Mouse (Mus musculus): ENCODE measurements at regions not wholly inside any gene's neighbourhood (a gene's known extent, or its start where the extent isn't known, plus 50 kb on each side); places are given as distances from the start of the nearest gene placed in this dataset.

DNA sequence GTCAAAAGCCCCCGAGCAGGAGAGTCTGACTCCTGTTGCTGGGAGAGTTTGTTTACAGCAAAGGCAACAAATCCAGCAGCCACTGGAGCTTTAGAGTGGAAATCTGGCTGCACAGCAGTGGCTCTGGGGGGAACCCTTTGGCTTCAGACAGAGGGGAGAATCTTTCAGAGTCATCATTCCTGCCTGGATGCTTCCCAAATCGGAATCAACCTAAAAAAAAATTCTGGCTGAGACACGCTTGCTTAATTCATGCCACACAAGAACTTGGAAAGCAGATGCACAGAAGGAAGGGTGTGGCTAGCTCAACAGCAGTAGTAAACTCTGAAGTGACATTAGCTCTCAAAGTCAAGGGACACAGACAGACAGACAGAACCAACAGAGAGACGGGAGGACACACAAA lies 175.8 kb upstream of the Nfe2l3 start:
- no peak for DNase-seq

DNA sequence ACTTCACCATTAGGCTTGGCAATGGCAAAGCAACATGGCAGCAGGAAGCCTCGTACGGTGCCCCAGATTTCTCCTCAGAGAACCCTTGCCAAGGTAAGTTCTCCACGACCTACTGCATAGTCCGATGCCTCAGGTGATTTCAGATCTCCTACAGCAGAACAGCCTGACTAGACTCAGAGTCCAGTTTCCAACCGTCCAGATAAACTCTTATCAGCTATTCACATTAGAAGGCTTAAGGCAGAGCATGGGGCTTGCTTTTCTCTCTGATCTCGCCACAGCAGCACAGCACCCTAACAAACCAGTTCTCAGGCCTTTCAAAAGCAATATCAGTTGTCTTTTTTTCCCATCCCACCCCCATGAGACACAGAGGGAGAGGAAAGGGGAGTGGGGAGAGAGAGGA lies 174.9 kb upstream of the Nfe2l3 start:
- DNase-seq, result no peak

DNA sequence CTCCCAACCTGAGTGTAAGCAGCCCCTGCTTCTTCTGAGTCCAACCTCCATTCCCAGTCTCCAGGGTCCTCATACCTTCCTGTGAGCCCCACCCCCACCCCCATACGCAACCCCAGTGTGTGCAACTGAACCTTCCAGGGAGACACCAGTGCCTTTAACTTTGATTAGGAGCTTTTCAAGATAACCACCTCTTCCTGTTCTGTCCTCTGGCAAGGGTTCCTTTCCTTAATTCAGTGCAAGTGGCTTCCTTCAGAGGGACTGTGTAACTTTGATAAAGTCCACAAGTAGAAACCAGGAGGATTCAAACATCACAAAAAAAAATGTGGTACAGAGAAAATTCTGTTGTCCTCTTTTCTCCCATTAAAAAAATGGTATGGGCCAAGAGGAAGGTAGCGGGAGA lies 174.2 kb upstream of the Nfe2l3 start:
- no peak for DNase-seq

DNA sequence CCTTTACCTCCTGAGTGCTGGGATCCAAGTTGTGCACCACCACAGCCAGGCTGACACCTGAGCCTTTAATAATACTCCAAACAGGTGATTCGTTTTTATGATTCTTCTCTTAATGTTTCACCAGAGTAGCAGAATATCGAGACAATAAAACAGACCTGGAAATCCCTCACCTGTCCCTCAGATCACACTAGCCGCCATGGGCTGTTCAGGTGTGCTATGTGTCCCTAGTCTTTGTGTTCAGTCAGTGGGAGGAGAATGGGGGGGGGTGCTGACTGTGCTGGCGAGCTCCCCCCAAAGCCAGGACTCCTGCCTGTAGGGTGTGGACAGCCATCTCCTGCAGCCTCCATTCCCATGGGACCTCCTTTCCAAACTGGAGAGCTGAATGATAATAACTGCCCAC lies 168.9 kb upstream of the Nfe2l3 start:
- no peak for DNase-seq

DNA sequence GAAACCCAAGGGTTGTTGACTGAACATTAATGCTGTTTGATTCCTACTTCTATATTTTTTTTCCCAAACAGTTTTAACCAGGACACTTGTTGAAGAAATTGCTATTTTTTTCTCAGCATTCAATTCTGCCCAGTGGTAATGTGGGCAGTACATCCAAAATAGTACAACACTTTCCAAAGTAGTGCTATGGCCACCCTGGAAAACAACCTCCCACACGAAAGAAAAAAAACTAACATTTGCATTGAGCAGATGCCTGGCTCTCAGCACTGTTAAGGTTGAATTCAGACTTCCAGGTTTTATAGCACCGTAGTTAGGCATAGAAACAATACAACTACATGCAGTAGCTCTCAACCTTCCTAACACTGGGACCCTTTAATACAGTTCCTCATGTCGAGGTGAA lies 167.1 kb upstream of the Nfe2l3 start:
- DNase-seq, result no peak

DNA sequence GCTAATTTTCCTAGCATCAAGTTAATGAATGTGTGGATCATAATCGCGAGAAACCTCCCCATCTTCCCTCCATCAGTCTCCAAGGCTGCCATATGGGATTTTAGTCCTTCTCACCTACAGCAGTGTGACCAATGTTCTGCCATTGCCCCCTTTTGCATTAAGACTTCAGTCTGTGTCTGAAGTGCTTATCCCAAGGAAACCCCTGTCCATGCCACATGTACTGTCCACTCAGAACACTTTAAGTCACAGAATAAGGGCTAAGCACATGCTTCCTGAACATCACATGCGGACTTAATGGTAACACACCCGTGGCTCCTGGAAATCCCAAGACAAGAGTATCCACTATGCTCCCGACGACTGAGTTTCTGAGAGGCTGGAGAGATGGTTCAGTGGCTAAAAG lies 165.7 kb upstream of the Nfe2l3 start:
- no peak for DNase-seq

DNA sequence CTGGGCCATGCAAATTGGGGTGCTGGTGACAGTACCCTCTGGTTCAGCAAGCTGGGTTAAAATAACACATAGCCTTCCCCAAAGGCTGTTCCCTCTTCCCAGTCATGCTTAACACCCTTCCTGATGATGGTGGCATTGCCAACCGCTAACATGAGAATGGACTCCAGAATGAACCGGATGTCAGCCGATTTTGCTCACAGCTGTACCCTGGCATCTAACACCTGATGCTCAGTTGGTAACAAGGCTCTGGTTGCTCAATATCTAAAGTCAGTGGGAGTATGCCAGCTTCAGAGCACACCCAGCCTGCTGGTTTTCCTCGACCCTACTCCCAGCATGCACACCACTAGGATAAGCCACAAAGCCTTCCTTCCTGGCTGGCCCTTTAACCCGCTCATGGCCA lies 164.6 kb upstream of the Nfe2l3 start:
- no peak for DNase-seq

DNA sequence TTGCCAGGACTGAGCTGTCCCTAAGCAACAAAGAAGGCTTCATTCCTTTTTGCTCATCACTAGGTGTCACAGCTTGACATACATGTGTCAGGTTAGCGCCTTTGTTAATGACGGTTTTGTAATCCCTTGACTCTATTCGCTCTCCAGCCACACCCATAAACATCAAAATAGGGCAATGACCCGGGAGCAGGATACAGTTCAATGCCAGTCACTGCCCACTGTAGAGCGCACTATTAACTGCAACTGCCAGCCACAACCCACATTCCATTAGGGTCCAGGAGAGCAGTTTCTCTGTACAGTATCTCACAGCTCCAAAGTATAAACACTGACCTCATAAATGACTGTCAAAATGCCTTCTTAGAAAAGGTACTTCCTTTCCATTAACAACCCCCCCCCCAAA lies 163.5 kb upstream of the Nfe2l3 start:
- DNase-seq, result no peak

DNA sequence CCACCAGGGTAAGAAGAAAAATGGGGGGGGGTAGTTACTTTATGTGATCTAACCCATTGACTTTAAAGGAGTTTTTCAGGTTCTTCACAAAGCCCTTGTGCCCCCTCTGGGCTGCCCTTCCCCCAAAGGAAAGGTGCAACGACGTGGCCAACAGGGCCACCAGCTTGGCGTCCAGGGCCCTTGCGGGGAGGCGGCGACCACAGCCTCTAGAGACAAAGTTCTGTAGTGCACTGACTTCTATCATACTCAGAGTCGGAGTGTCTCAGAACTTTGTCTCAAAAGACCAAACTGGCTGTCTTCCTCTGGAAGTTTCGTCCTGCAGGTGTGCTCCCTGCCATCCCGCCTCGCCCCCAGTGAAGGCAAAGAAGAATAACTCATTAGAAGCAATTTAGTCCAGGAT lies 162.9 kb upstream of the Nfe2l3 start:
- no peak for DNase-seq

DNA sequence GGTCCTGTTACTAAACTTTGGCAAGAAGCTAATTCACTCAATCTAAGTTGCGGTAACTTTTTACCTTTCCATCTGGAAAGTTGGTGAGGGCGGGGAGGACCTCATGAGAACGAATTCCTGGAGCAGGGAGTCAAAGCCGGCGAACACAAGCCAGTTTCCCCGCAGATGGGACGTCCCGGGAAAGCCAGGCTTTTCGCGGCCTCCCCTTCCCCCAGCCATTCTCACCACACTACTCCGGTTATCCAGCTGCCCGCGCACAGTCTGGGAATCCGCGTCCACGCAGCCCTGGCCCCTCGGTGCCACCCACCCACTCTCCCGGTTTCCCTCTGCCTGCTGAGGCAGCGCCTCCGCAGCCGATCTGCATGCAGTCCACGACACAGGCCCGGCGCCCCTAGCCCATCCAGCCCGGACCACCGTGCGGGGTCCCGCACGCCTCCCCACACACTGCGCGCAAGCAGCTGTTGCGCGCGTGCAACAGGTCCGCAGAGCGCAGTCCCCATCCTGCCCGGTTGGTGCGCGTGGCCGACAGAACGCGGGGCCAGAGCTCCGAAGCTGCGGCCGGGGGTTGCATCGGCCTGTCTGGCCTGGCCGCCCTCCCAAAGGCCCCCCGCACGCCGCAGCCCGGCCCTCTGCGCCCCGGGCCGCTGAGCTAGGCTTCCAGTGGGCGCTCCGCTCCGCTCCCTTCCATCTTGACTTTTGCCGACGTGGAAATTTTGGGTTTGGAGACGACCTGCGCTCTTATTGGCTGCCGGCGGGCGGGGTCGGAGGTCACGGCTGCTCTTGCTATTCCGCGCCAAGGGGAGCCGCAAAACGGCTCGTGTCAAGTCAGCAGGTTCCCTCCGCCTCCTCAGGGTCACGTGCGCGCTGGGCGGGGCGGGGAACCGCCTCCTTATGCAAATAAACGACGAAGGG lies 162.0 kb upstream of the Nfe2l3 start:
- no peak for DNase-seq

DNA sequence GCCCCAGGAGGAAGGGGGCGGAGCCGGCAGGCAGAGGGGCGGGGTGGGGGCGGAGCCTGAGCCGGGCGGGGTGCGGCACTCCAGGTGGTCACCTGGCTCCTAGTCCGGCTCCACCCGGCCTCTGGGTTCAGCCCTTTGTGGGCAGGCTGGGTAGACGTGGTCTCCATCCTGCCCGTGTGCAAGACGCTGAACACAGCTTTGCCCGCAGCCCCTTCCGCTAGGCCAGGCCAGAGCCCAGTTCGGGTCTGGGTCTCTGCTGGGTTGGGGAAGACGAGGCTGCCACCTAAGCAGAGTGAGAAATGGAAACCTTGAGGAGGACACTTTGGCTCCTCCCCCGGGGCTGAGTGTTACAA lies 161.4 kb upstream of the Nfe2l3 start:
- DNase-seq, result no peak

DNA sequence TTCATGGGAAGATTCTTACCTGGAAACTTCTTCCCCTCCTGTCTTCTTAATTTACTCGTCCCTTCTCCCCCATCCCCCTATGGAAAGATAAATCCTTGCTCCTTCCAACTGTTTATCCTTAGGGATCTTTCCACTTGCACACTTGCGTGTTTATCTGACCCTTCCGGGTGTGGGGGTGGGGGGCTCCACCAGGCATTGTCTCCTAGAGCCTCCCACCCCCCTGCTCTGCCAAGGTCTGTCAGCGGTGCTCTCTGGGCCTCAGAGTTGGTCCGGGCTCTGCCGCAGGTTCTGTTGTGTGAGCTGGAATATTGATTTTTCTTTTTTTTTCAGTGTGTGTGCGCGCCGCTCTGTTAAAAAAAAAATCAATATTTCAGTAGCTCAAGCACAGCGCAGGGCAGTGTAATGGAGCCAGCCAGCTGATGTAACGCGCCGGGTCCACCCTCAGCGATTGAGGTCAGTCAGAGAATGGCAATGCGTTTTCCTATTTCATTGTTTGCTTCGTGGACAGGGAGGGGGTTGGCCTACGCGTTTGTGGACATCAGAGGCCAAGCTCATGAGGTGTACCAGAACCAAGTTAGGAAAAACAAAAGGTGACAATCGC lies 160.2 kb upstream of the Nfe2l3 start:
- DNase-seq, result no peak

DNA sequence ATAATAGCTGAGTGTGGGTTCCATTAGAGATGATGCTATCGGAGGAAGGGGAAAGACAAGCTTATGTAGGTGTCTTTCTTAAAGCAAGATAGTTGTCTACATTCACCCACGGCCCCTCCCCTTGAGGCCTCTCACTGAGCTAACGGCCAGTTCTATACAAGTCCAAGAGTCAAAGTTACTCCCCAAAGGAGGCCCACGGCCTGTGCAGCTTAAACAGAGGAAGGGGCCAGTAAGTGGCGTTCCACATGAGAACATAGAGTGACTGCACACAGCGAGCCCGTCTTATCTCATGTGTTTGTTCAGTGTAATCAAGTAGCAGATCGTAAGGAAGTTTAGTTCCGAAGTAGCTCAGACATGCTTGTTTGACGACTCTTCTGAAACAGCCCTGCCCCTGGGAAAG lies 153.0 kb upstream of the Nfe2l3 start:
- no peak for DNase-seq

DNA sequence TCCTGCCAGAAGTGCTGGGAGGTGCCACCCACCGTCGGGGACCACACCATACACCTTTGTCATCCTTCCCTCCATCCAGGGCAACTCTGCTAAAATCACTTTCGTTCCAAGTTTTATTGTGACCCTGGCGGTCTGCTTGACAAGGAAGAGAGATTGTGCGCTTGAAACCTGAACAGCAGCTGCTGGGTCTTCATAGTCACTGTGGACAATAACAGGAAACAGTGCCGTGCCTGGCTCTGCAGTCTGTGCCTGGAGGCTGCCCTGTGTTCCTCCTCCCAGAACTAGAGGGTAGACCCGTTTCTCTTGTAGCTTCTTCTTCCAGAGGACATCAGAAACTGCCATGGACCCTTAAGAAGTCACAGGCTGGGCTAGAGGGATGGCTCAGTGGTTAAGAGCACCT lies 152.2 kb upstream of the Nfe2l3 start:
- no peak for DNase-seq

DNA sequence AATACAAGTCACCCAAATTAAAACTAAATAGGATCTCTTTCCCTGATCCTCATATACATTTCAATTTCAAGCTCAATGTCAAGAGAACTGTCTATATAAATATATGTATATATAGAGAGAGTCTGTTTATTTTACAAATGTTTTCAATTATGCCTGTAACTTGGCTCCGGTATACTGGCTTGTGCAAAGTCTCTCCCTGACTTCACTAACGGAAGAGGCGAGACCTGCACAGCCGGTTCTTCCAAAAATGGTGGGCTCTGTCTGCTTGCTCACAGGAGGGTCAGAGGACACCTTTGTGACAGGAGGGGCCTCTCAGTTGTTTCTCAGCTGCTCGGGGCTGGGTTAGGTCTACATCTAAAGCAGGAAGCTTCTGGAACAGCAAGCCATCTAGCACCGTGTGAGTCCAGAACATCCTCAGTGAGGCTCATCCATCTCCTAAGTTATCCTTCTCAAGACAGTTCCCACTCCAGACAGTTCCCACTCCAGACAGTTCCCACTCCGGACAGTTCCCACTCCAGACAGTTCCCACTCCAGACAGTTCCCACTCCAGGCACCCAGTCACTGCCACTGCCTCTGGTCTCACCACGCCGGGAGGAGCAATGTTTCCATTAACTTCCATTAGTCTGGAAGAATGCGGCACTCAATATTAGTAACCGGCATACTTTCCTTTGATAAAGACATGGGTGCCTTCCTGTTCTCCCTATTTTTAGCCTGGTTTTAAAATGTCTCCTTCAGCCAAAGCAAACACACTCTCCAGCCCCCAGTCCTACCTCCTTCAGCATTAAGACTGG lies 148.4 kb upstream of the Nfe2l3 start:
- DNase-seq, result no peak

DNA sequence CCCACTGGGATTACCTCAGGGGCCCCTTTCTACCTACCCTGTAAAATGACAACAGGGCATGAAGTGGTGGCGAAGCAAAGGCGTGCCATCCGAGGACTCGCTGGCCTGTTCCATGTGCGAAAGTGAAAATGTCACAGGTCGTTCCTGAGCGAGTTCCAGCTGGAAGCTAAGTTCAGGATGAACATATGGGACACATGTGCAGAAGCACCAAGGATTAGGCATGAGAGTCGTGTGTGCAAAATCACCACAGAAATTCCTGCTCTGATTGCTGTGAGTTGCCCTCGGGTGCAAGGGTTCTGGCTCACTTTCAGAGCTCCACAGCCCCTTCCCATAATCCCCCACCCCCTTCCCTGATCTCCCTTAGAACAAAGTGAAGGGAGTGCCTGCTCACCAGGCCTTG lies 147.6 kb upstream of the Nfe2l3 start:
- DNase-seq, result no peak

DNA sequence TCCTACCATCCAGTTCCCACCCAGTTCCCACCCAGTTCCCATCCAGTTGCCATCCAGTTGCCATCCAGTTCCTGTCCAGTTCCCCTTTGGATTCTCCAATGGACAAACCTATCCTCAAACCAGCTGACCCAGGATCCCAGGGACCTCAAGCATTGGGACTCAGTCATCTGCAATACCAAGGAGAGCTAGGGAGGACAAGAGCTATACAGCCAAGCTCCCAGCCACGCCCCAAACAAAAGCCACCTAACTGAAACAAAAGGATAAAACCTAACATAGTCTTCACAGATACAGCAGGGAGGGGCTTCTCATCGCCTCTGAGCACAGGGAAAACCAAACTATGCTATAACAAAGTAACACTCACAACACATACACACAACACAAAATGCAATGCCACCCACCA lies 145.6 kb upstream of the Nfe2l3 start:
- no peak for DNase-seq

DNA sequence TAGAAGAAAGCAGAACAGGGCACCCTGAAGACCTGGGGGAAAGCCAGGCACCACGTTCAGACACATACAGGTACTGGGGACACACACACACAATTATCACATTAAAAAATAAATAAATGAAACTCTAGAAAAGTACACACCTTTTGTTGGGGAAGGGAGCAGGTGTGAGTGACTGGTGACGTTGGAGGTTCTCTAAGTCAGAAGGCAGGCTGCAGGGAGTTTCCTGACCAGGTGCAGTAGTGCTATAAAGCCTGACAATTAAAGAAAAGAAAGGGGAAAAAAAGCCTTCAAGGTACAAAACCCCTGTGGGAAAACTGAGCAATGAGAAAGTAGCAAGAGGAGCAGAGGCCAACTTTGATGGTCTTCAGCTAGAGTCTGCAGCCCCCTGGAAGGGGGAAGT lies 145.1 kb upstream of the Nfe2l3 start:
- DNase-seq, result no peak

DNA sequence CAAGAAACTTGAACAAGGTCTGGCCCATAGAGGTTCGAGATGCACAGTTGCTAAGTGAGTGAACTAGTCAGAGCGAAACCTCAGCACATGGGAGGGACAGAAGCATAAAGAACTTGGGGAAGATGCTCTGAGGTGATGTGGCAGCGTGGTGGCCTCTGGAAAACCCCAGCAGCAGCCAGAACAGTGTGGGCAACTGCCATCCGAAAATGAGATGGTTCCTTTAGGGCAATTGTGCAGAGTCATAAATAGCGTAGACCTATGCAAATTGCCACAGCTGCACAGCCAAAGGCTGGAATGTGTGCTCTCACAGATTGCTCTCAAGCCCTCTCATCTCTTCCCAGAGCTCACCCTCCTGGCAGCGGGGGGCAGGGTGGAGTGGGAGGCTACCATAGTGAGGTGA lies 144.7 kb upstream of the Nfe2l3 start:
- no peak for DNase-seq

DNA sequence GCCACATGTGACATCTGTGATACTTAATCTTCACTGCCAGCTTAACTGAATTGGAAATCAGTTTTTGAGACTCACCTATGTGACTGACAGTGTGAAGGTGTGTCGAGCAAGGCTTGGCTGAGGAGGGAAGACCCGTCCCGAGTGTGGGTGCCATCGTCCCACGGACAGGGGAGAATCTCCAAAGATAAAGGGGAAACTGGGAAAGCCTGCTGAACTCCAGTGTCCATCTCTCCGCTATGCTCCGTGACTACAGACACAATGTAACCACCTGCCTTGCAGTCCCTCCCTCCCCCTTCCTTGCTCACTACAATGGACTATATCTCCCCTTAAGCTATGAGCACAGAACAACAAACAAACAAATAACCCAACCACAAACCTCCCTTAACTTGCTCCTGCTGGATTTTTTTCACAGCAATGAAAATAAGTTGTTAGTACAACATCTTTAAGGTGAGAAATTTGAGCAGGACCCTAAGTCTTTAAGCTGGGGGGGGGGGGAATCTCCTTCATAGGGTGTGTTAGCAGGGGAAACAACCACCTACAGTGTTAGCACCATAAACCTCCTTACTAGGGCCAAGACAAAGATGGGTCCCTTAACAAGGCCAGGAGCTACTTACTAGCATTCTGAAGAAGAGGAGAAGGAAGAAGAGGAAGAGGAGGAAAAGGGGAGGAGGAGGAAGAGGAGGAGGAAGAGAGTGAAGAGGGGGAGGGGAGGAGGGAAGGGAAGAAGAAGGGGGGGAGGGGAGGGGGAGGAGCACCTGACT lies 144.0 kb upstream of the Nfe2l3 start:
- DNase-seq, result no peak

DNA sequence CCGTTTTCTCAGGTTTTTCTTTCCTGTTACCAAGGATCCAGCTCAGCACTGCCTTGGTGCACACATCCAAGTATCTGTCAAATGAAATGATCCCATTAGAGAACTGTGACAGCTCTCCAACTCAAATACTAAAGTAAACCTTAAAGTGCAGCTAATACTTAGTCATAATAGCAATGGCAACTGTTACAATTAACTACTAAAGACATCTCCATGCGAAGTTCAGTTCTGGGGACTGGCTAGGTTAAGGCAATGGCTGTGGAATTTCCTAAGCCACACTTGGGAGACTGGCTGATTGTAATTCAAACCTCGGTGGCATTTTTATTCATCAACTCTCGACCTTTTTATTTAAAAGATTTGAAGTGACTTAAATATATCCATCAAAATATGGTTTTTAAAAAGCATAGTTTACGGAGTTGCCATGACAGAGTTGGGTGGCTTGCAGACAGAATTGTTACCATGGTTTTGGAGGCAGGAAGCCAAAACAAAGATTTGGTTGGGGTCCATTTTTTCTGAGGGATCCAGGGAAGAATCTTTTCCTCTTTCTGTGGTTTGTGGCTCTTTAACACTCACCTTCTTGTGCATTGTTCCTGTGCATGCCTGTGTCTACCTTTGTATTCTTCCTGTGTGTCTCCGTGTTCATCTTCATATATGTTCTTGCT lies 143.3 kb upstream of the Nfe2l3 start:
- DNase-seq, result no peak

DNA sequence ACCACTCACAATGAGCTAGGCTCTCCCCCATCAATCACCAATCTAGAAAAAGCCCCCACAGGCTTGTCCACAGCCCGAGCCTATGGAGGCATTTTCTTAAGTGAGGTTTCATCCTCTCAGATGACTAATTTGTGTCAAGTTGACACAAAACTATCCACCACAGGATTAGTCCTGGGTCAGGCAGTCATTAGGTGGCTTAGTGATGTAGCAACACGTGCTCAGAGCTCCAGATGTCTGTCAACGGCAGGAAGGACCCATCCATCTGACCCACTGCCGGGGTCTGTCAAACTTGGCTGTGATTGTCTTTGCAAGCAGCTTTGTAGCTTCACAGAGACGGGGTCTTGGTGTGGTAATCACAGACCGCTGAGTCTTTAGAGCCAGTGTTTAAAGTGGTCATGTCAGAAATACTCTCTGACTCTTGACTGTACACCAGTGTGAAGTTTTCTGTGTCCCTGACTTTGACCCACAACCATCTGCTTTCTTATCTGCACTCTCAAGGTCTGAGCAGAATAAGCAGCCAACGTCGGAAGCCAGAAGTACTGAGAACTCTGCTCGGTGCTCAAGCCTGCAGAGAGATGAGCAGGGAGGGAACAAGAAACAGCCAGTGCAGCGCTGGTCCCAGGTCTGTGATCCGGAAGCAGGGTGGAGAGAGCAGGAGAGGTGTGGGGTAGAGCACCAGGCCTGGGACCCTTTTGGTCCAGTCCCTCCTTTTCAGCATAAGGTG lies 131.6 kb upstream of the Nfe2l3 start:
- DNase-seq, result no peak
